Mouse (Mus musculus): Measurements from ENCODE around the gene Plxnb2.

DNA sequence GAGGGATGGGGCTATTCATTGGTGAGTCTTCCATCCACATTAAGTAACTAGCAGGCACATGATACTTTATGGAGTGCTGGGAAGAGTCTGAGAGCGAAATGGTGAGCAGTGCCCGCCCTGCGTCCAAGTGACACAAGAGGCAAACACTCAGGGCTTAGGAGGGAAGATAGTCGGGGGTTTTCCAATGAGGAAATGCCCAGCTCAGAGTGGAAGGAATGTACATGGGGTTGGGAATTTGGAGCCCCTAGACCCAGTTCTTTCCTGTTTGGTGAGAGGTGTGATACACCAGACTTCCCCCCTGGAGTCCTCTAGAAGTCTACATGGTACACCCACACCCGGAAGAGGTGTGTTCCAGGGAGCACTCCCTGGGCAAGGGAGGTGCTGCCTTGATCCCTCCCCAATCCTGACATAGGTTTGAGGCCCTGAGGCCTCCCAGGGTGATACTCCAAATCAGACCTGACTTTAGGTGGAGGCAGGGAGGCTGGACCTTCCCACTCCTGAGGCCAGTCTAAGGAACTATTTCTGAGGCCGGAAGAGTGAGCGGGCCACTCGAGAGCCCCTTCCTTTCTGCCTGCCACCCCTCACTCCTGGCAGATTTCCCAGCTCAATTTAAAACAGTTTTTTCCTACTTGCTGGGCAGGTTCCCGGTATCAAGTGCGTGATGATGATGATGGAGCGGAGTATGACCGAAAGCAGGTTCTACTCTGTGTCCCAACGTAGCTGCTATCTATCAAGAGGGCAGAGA is 5.0 kb downstream of the Plxnb2 start:
- no peak for TF ChIP-seq CTCF (IDR thresholded peaks at IDR 0.05; ENCODE audit: extremely low read depth, insufficient read depth, insufficient read length, insufficient replicate concordance)
- no peak for TF ChIP-seq POLR2A (IDR thresholded peaks at IDR 0.05; ENCODE audit: low read depth, low read length)

Measured in spleen, adult 2 months (tissue).